ENCODE assay signal across 8 mouse cellular contexts in the genomic region with DNA sequence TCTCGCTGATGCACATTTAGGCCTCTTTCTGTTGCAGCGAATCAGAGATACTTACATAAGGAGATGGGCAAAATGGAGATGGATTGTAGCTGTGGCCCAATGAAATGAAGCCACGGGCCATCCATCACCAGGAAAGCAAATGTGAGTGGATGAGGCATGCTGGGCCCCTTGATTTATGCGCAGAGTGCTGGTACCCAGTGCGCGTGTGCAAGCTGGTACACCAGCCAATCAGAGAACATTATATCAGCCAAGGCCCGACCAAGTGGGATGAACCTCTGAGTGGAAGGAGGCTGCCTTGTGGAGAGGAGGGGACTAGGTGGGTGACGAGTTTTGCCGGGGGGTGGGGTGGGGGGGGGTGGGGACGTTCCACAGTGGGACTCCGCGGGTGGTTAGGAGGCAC. TPM values are rescaled to one million over a fixed set of nuclear protein-coding genes. Genes with fewer than 3 reads are reported as not detected.
A peak's percentile ranks its signal among the peaks of the same experiment; 100 is the strongest.
DNase-seq lines count a peak whose midpoint lies in the region; ATAC-seq and TF ChIP-seq lines count a peak whose summit lies in the region.
"Not testable (repeated sequence)": the region's sequence is repeated elsewhere in the genome, so short reads cannot be mapped to it uniquely, and the experiment has no call there.

A gene (plus strand): TSS at position 274 of the 400 bp plus-strand sequence.

- not testable (repeated sequence) for TF ChIP-seq EP300 in heart, postnatal 0 days (IDR thresholded peaks at IDR 0.05; ENCODE audit: low read depth)

- TF ChIP-seq CTCF in heart, postnatal 0 days (IDR thresholded peaks at IDR 0.05; ENCODE audit: low read depth) = not testable (repeated sequence)

- WGBS in embryonic facial prominence, embryonic 14.5 days = 77% methylated on average over 8 of the region's 12 CpGs
- WGBS in heart, postnatal 0 days = 75% methylated on average over 12 of the region's 12 CpGs
- 63% methylated on average over 9 of the region's 12 CpGs for WGBS in liver, embryonic 13.5 days (ENCODE audit: insufficient replicate concordance)
- 80% methylated on average over 12 of the region's 12 CpGs for WGBS in midbrain, embryonic 14.5 days

- ATAC-seq in embryonic facial prominence, embryonic 14.5 days (ENCODE audit: low read depth); heart, postnatal 0 days (ENCODE audit: insufficient read depth, low read depth); liver, embryonic 13.5 days (ENCODE audit: low read depth); midbrain, embryonic 14.5 days (ENCODE audit: low FRiP score, low TSS enrichment): not testable (repeated sequence)

- not testable (repeated sequence) for H3K9ac ChIP-seq in embryonic facial prominence, embryonic 14.5 days (ENCODE audit: low read depth, low read length); heart, postnatal 0 days (replicated peaks; ENCODE audit: low read depth, low read length); liver, embryonic 13.5 days; midbrain, embryonic 14.5 days (replicated peaks; ENCODE audit: low read length)

- not testable (repeated sequence) for H3K27me3 ChIP-seq in embryonic facial prominence, embryonic 14.5 days (replicated peaks; ENCODE audit: control insufficient read depth, insufficient read depth, low read length); heart, postnatal 0 days (ENCODE audit: control insufficient read depth, insufficient read depth, low read length); liver, embryonic 13.5 days; midbrain, embryonic 14.5 days (ENCODE audit: control insufficient read depth, insufficient read depth, low read length); splenic B cell, adult 2 months (ENCODE audit: control insufficient read depth, insufficient read depth, low read length, poor library complexity, severe bottlenecking)

- H3K9me3 ChIP-seq in embryonic facial prominence, embryonic 14.5 days (ENCODE audit: control insufficient read depth, low read length); heart, postnatal 0 days (replicated peaks; ENCODE audit: control insufficient read depth, low read length); liver, embryonic 13.5 days (replicated peaks); midbrain, embryonic 14.5 days (ENCODE audit: control insufficient read depth, low read length): not testable (repeated sequence)

- H3K4me3 ChIP-seq in embryonic facial prominence, embryonic 14.5 days (ENCODE audit: low read depth, low read length); heart, postnatal 0 days (ENCODE audit: low read depth, low read length); liver, embryonic 13.5 days (replicated peaks); midbrain, embryonic 14.5 days (replicated peaks; ENCODE audit: low read depth, low read length): not testable (repeated sequence)

- not testable (repeated sequence) for H3K4me2 ChIP-seq in embryonic facial prominence, embryonic 14.5 days (ENCODE audit: low read depth, low read length); heart, postnatal 0 days (ENCODE audit: low read depth, low read length); liver, embryonic 13.5 days; midbrain, embryonic 14.5 days (ENCODE audit: low read length)

- H3K27ac ChIP-seq in embryonic facial prominence, embryonic 14.5 days (replicated peaks; ENCODE audit: low read depth, low read length); heart, postnatal 0 days (ENCODE audit: low read depth); liver, embryonic 13.5 days; midbrain, embryonic 14.5 days (replicated peaks; ENCODE audit: low read depth, low read length): not testable (repeated sequence)

- not testable (repeated sequence) for H3K4me1 ChIP-seq in embryonic facial prominence, embryonic 14.5 days (ENCODE audit: control insufficient read depth, insufficient read depth, low read length); heart, postnatal 0 days (ENCODE audit: control insufficient read depth, insufficient read depth); liver, embryonic 13.5 days (replicated peaks); midbrain, embryonic 14.5 days (ENCODE audit: control insufficient read depth, insufficient read depth, low read length)

- H3K36me3 ChIP-seq in embryonic facial prominence, embryonic 14.5 days (ENCODE audit: control insufficient read depth, insufficient read depth, low read length); heart, postnatal 0 days (replicated peaks; ENCODE audit: control insufficient read depth, insufficient read depth, low read length); liver, embryonic 13.5 days; midbrain, embryonic 14.5 days (ENCODE audit: control insufficient read depth, insufficient read depth, low read length); splenic B cell, adult 2 months (ENCODE audit: control insufficient read depth, insufficient read depth, low read length, poor library complexity, severe bottlenecking): not testable (repeated sequence)

- peak; percentile 42 for DNase-seq in CD4-positive helper T cell, adult 2 months (ENCODE audit: low read depth, low spot score)
- DNase-seq in adrenal gland, postnatal 14 days = peak; percentile 8
- not testable (repeated sequence) for DNase-seq in embryonic facial prominence, embryonic 14.5 days (ENCODE audit: low spot score)
- DNase-seq in heart, postnatal 0 days (ENCODE audit: low spot score) = peak; percentile 5
- peak; percentile 34 for DNase-seq in kidney, adult 9 months
- DNase-seq in liver, embryonic 13.5 days = peak; percentile 10
- peak; percentile 0 for DNase-seq in midbrain, embryonic 14.5 days
- peak; percentile 18 for DNase-seq in splenic B cell, adult 2 months (ENCODE audit: low read depth, low spot score)

RNA-seq across cellular contexts. Expression of the gene that starts here (rescaled TPM):
- total RNA-seq in adrenal gland, postnatal 14 days (2021) = 8.9 and 10.4 TPM in 2 replicates
- 8.8 and 23.2 TPM in 2 replicates for polyA plus RNA-seq in embryonic facial prominence, embryonic 14.5 days (2014; fragmentation: Nextera tagmentation; extraction: Ambion mirVana)
- 2.3 TPM in 1 of 2 replicates, not detected in the other for total RNA-seq in heart, postnatal 0 days (2014; rRNA removed; ENCODE audit: low replicate concordance)
- polyA plus RNA-seq in heart, postnatal 0 days (2015; fragmentation: Nextera tagmentation; extraction: Ambion mirVana) = 1.0 and 4.1 TPM in 2 replicates
- 2.2 and 2.6 TPM in 2 replicates for polyA plus RNA-seq in liver, embryonic 13.5 days (2015; fragmentation: Nextera tagmentation; extraction: Ambion mirVana)
- polyA plus RNA-seq in midbrain, embryonic 14.5 days (2014; fragmentation: Nextera tagmentation; extraction: Ambion mirVana) = 7.7 and 16.2 TPM in 2 replicates
